Mouse (Mus musculus) MEL (cell line): ENCODE results near the gene Cabp2.

Experiments
- CHD2 ChIP-seq: IDR thresholded peaks from 2 replicates; pipeline ENCODE4 v1.6.1; 2011; ENCODE audit warnings: low read length, improper control_type of control experiment
- CTCF ChIP-seq, 3 experiments: IDR thresholded peaks in 2 of 3; conservative IDR thresholded peaks in 1 of 3; 2 replicates each; pipeline ENCODE4 v1.5.1; 2011 to 2012; ENCODE audit warnings: low read length in 3 of 3, low read depth in 2 of 3, mild to moderate bottlenecking in 2 of 3, improper control_type of control experiment in 1 of 3, inconsistent platforms in 1 of 3, mixed read lengths in 1 of 3, moderate library complexity in 1 of 3; ENCODE audit not compliant: control insufficient read depth in 1 of 3, insufficient read depth in 1 of 3, poor library complexity in 1 of 3, severe bottlenecking in 1 of 3
- EP300 ChIP-seq, 2 experiments: IDR thresholded peaks; 2 replicates each; pipeline ENCODE4 v1.6.1; 2011; ENCODE audit warnings: improper control_type of control experiment in 2 of 2, low read length in 2 of 2, low read depth in 1 of 2, mild to moderate bottlenecking in 1 of 2
- GABPA ChIP-seq: IDR thresholded peaks from 2 replicates; pipeline ENCODE4 v1.6.1; 2012; ENCODE audit warnings: low read depth, mild to moderate bottlenecking, inconsistent platforms, low read length, improper control_type of control experiment, moderate library complexity
- KAT2A ChIP-seq: conservative IDR thresholded peaks from 2 replicates; pipeline ENCODE4 v1.6.1; 2012; ENCODE audit warnings: low read depth, low read length, improper control_type of control experiment, inconsistent platforms
- MAX ChIP-seq: IDR thresholded peaks from 2 replicates; pipeline ENCODE4 v1.6.1; 2011; ENCODE audit warnings: low read length, improper control_type of control experiment
- MAZ ChIP-seq: IDR thresholded peaks from 2 replicates; pipeline ENCODE4 v1.6.1; 2012; ENCODE audit warnings: low read depth, mild to moderate bottlenecking, inconsistent platforms, low read length, improper control_type of control experiment
- POLR2A ChIP-seq, 2 experiments: IDR thresholded peaks; 2 replicates each; pipeline ENCODE4 v1.6.1; 2011 to 2012; ENCODE audit warnings: low read length in 2 of 2, mild to moderate bottlenecking in 2 of 2, control low read depth in 1 of 2, improper control_type of control experiment in 1 of 2, low read depth in 1 of 2, moderate library complexity in 1 of 2; ENCODE audit not compliant: control insufficient read depth in 1 of 2, insufficient read depth in 1 of 2, poor library complexity in 1 of 2
- POLR2AphosphoS2 ChIP-seq: IDR thresholded peaks from 2 replicates; pipeline ENCODE4 v1.6.1; 2011; ENCODE audit warnings: low read length, improper control_type of control experiment
- ZC3H11A ChIP-seq: IDR thresholded peaks from 2 replicates; pipeline ENCODE4 v1.6.1; 2012; ENCODE audit warnings: low read depth, mild to moderate bottlenecking, inconsistent platforms, low read length, improper control_type of control experiment
- ZKSCAN1 ChIP-seq: IDR thresholded peaks from 2 replicates; pipeline ENCODE4 v1.6.1; 2012; ENCODE audit warnings: low read depth, mild to moderate bottlenecking, inconsistent platforms, low read length, improper control_type of control experiment, moderate library complexity
- ZNF384 ChIP-seq: IDR thresholded peaks from 2 replicates; pipeline ENCODE4 v1.6.1; 2012; ENCODE audit warnings: low read depth, mild to moderate bottlenecking, inconsistent platforms, low read length, improper control_type of control experiment

GRCm38 (mm10) chr19:4095802-4096201 is 14.4 kb downstream of the Cabp2 start:
- no peak for TF ChIP-seq ZNF384
- no peak for TF ChIP-seq CHD2
- no peak for TF ChIP-seq ZKSCAN1
- no peak for TF ChIP-seq ZC3H11A
- TF ChIP-seq MAX, result no peak
- no peak for TF ChIP-seq KAT2A
- no peak for TF ChIP-seq POLR2A (IDR thresholded peaks at IDR 0.05; ENCODE audit: control insufficient read depth in 1 of 2, insufficient read depth in 1 of 2, low read depth in 1 of 2, low read length in 2 of 2, poor library complexity in 1 of 2)
- TF ChIP-seq EP300 (IDR thresholded peaks at IDR 0.05; ENCODE audit: low read depth in 1 of 2, low read length in 2 of 2), result no peak
- no peak for TF ChIP-seq CTCF (IDR thresholded peaks at IDR 0.05 in 2 of 3, conservative IDR thresholded peaks at IDR 0.05 in 1 of 3; ENCODE audit: control insufficient read depth in 1 of 3, insufficient read depth in 1 of 3, low read depth in 2 of 3, low read length in 3 of 3, poor library complexity in 1 of 3, severe bottlenecking in 1 of 3)
- no peak for TF ChIP-seq GABPA
- TF ChIP-seq POLR2AphosphoS2, result no peak
- TF ChIP-seq MAZ, result no peak
